Mouse (Mus musculus) heart, postnatal 25 days (tissue): Measurements from ENCODE around the gene Tex2. TPM values are rescaled to one million over a fixed set of nuclear protein-coding genes. Genes with fewer than 3 reads are reported as not detected.
"Not testable (repeated sequence)": the region's sequence is repeated elsewhere in the genome, so short reads cannot be mapped to it uniquely, and the experiment has no call there.

Source experiments
- DNase-seq: peaks from one replicate; pipeline ENCODE4 v3.0.0; 2022; ENCODE audit warnings: low spot score
- intact Hi-C: fragments of 180-260 bp; cut with DNase I; formaldehyde crosslinking; loops from one replicate; pipeline ENCODE4 v1.15.1; 2025
- total RNA-seq, 2 experiments: library from RNA; stranded (reverse); gene quantifications; 2 replicates each; pipeline ENCODE4 v1.2.3; 2021

The Tex2 gene
- total RNA-seq, 2 experiments from 2014 or later = 45.5 to 46.7 TPM

DNA sequence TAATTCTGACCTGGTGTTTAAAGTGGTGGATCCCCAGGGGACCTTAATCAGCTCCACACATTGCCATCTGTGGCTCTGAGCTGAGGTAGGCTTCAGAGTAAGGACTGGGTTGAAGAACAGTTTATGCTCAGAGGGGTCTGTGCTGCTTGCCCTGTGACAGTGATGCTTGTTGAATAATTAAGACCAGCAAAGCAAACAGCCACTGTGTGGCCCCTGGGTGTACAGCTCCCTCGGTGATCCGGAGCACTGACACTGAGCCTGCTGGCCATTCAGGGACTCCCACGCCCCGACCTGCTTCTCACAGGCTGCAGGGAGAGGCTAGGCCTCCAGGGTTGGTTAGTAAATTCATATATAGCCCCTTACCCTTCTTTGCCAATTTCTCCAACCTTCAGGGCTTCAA lies 93.7 kb downstream of the Tex2 start:
- no peak for DNase-seq
- intact Hi-C loops = no loop called here

DNA sequence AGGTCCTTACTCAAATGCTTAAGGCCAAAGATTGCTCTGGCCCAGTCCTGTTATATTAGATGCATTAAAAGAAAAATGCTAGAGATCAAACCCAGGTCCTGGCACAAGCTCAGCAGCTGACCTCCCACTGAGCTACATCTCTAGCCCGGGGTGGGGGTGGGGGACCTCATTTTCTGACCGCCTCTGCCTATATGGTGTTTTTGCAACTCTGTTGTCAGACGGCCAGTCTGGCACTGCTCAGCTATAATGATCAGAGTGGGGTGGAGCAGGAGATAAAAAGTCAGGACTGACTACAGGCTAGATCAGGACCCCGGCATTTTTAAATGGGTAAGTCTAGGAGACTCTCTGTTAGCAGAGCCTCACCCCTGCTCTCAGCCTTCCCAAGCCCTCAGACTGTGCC lies 94.8 kb downstream of the Tex2 start:
- DNase-seq = no peak
- intact Hi-C loops = no loop called here

DNA sequence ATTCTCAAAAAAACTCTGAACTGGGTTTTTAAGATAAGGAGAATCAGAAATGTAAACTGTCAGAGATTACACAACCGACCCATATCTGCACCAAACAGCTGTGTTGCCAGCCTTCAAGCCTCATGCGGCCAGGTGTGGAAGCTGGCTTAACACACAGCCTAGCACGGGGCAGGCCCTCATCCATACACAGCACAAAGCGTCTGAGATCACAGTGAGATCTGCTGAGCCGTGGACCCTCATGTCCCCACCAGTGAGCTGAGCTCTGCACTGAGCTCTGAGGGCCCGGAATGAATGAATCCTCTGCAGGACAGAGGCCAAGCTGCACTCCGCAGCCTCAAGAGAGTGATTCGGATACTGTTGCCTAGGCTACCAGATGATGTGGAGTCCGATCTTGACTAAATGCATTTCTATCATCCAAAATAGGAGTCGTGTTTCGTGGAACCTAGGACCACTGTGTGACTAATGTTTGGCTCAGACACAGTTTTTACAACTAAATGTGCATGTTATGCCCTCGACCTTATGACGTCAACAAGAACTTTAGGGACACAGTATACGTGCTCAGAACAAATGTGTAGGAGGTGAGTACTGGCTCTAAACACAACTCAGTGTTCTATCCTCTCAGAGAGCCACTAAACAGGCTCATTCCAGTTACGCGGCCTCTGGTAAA lies 98.0 kb downstream of the Tex2 start:
- no peak for DNase-seq
- intact Hi-C loops = no loop called here

DNA sequence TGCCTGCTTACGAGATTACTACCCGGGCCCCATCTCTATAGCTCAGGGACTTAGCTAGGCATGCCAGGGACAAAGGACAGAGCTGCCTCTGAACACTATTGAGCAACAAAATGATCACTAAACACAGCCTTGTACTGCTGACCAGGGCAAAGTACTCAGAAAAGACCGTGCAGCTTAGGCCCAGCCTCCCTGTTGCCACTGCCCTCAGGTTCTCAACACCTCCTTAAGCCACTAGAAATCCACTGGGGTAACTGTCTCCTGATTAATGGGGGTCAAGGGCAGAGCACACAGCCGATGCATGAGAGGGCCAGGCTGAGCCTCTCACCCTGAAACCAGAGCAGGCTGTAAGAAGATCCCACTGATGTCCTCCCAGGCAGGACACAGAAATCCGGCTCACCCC lies 98.8 kb downstream of the Tex2 start:
- DNase-seq = no peak
- intact Hi-C loops = no loop called here

DNA sequence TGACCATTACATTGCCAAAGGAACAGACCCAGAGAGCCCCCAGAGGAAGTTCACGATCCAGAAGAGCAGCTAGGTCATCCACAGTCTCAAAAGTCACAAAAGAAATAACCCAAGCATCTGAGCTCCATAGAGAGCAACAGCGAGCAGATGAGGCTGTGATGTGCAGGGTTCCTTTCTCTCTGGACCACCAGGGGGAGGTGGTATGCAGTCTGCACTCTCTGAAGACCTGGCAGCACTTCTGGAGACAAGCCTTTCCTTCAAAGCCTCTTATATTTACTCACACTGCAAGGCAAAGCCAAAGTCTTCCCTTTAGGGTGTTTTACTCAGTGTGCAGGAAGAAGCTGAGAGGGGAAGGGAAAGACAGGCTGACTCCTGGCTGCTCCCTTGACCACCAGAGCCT lies 100.1 kb downstream of the Tex2 start:
- no peak for DNase-seq
- intact Hi-C loops = loop anchor here (1.0 kb wide), 1 partner anchor 114 kb away; no protein-coding TSS in a partner anchor

DNA sequence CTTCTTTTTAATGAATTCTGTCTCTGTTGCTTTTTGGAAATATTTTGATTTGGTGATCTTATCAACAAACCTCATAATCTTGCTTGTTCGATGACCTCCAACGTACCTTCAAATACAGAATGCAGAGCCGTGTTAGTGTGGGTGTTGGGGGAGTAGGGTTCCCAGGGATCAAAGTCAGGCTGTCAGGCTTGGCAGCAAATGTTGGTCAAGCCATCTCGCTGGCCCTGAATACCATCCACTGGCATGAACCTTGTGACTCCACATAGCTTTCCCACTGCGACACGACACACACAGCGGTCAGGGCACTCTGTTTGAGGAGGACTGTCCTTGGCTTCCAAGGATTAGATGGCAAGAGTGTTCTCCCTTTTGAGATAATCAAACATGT lies 101.2 kb downstream of the Tex2 start:
- no peak for DNase-seq
- intact Hi-C loops = no loop called here

DNA sequence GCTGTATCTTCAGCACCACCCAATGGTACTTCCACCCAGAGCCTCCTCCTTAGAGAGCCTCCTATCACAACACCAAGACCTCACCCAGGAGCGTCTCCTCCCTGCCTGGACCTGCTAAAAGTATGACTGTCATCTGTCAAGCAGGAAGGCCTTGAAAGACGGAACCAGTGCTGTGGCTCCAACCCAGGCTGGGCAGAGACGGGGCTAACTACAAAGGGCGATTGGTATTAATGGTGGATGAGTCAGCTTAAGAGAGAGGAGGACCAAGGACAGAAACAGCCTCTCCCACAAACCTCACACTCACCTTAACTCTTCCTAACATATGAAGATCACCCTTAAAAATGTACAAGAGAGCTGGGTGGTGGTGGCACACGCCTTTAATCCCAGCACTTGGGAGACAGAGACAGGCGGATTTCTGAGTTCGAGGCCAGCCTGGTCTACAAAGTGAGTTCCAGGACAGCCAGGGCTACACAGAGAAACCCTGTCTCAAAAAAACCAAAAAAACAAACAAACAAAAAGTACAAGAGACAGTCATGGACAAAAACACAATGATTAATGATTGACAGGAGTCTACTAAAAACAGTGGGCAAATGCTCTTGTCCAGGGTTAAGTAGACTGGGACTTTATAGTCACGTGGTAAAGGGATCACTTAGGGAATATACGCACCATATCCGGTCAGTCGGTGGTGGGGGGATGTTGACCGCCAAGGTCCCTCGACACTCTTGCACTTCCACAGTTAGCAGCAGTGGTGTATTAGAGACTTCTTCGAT lies 101.8 kb downstream of the Tex2 start:
- no peak for DNase-seq
- intact Hi-C loops = no loop called here

DNA sequence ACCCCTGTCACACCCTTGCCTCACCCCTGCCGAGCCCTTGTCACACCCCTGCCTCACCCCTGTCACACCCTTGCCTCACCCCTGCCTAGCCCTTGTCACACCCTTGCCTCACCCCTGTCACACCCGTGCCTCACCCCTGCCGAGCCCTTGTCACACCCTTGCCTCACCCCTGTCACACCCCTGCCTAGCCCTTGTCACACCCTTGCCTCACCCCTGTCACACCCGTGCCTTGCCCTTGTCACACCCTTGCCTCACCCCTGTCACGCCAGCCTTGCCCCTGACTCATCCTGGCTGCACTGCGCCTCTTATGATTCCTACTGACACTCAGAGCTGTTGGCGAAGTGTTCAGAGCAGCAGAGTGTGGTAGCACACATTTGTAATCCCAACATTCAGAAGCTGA lies 105.6 kb downstream of the Tex2 start:
- DNase-seq = no peak
- intact Hi-C loops = no loop called here

DNA sequence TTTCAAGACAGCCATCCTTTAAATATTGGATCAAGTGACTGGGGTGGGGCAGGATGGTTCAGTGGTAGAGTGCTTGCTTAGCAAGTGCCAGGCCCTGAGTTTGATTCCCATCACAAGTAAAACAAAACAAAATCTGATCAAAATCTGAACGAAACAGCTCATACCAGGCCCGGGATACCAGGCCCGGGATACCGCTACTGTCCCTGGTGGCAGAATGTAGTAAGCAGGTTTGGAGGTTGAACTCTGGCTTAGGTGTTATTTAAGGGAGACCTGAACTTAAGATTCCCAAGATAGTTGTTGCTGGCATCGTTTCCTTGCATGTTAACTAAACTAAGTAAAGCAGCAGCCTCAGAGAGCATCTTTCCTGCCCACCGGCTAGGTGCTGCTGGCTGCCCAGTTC lies 107.0 kb downstream of the Tex2 start:
- no peak for DNase-seq
- intact Hi-C loops = no loop called here

DNA sequence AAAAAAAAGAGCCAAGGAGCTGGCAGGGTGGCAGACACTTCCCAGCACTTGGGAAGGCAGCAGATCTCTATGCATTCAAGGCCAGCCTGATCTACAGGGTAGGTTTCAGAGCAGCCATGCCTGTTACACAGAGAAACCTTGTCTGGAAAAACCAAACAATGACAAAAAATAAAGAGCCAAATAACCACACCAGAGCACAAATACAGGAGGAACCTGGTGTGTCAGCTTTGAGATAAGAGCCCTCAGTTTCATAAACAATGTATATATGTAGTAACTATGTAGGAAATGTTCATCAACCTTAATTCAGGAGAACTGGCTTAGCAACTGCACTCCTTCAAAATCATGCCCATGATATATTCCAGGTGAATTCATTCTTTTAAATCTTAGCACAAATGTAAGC lies 109.1 kb downstream of the Tex2 start:
- intact Hi-C loops = loop anchor here (5.0 kb wide), 1 partner anchor 108 kb away; the partner anchor contains the start of gene Tex2
- DNase-seq = no peak

DNA sequence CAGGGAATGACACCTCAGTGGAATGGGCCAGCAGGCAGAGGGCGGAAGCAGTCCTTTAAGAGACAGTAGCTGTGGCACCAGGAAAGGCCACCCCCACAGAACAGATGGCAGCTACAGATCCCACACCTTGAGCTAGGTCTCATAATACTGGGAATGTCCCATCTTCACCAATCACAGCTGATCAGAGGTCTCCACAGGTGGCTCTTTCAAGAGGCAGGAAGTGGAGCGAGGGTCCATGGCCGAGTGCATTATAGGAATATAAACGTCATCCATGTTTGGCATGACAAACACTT lies 109.9 kb downstream of the Tex2 start:
- intact Hi-C loops = loop anchor here (5.0 kb wide), 1 partner anchor 109 kb away; the partner anchor contains the start of gene Tex2
- DNase-seq = no peak

DNA sequence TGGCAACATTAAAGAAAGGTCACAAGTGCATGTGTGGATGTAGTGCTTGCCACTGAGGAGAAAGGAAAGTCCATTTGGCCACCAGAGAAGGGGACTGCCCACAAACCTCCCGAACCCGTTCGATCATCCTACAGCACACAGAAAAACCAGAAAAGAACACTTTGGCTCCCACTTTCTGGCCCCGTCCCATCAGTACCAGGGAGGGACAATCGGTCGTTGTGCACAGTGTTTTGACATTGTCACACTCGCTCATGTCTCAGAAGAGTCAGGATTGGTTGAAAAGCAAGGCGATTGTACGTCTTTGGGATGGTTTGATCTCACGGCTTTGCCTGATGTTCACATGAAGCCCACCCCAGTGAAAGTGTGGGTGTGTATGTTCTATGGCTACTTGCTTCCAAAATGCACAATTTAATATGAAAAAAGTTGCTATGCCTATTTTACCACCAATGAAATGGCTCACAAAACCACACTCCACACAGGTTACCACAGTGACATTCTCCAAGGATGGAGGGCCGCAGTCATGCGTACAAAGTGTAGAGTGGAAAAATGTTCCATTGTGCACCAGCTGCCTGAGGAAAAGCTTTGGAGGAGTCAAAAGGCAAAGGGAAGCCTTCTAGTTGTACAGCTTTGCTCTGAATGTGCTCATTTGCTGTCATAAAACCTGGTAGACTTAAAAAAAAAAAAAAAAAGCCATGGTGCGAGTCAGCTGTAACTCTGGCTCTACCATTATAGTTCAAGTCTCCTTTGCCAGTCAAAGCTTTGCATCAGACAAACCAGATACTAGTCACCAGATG lies 110.4 kb downstream of the Tex2 start:
- no peak for DNase-seq
- intact Hi-C loops = loop anchor here (5.0 kb wide), 1 partner anchor 109 kb away; the partner anchor contains the start of gene Tex2

DNA sequence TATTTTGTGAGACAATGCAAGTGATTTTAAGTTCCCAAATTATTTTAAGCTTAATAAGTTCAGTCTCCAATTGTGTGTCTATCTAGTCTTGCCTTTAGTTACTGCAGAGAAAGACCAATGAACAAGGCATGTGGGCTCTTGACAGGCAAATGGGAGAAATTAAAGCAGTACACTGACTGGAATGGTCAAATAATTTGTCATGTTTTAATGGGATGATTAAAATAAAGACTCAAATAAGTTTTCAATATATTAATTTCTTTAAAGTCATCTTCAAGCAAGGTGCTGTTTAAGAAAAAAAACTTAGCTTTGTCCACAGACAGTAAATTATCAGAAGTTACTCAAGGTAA lies 111.1 kb downstream of the Tex2 start:
- intact Hi-C loops = loop anchor here (5.0 kb wide), 1 partner anchor 110 kb away; the partner anchor contains the start of gene Tex2
- DNase-seq = no peak

DNA sequence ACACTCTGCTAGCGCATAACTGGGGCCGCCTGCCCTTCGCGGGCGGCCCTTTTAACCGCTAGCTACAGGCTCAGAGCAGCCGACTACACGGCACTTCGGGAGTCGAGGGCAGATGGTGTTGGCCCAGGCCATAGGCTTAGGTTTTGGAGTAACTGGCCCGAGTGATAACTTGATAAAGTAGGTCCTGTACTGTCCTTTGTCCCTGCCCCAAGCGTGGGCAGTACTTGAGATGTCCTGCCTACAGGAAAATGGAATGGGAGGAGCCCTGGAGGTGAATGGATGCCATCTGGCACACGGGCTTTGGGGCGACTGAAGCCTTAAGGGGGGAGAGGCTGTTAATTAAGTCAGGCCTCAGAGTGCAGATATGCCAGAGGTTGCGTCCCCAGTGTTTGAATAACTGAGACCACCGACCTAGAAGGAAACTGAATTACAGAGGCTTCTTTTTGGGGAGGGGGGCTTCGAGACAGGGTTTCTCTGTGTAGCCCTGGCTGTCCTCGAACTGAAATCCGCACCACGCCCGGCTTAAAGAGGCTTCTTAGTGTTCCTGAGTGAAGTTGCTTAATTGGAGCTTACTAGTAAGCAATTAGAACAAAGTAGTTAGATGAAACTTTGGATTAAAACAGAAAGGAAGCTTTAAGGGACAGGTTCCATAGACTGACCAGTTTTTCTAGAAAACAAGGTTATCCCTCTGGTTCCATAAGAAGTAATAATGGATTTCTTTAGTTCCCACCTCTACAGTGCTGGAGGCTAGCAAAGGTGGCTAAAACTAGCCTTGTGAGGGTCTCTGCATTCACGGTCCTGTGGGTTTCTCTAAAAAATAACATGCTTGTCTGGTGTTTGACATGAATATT lies 111.7 kb downstream of the Tex2 start:
- intact Hi-C loops = loop anchor here (5.0 kb wide), 1 partner anchor 111 kb away; the partner anchor contains the start of gene Tex2
- peak; percentile 61 for DNase-seq

DNA sequence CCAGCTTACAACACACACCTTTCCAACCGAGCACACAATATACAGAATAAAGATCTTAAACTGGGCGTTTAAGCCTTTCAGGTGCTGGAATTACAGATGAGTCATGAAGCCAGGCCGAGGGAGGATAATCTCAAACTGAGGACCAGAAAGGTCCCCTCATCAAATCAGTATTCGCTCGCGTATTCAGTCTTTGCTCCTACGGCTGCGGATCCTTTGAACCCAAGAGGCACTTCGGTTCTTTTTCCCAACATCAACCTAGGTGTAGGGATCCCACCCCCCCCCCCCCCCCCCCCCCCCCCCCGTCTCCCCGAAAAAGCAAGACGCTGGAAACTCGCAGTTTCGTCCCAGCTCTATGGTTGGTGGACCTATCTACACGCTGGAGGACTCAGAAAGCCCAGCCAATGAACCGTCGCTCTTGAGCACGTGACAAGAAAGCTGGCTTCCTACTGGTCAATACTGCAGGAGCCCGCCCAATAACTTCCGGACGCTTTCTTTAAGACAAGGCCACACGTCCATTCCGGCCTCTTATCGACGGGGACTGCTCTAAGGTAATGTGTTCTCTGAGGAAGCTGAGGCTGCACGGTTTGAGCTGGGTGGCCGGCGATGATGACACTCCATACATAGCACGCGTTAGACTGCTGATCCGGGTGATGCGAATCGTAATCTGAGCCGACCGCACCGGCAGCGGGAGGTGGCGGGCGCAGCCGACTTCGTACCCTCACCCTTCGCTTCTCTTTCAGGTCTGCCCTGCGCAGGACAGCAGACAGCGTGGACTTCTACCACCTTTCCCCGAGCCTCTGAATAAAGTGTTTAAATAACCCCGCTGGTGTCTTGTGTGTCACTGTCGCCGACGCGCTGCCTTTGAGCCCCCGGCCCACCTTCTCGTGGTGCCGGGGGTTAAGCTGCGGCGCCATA lies 112.6 kb downstream of the Tex2 start:
- intact Hi-C loops = loop anchor here (5.0 kb wide), 1 partner anchor 112 kb away; the partner anchor contains the start of gene Tex2
- DNase-seq = peak; percentile 94

DNA sequence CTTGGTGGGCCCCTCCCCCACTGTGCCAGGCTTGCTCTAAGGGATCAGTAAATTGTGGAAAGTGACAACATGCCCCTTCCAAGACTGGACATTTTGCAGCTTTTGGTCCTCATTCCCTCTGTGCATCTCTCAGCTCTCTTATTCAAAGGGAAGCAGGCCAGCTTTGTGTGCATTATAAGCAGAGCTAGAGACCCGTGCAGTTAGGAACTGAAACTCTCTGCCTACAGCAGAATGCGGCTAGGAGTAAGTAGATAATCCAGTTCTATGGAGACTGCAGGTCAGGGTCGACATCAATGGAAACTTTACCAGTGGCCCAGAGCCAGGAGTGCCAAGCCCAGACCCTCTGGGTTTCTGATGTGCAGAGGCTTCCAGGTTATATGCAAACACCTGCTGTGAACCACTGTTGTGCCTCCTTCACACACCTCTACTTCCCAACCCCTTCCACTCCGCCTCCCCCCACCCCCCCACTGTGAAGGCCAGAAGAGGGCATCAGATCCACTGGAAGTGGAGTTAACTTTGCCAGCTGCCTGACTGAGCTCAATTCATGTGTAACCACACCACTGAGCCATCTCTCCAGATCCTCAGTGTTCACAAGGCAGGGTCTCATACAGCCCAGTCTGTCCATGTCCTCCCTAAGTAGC lies 114.4 kb downstream of the Tex2 start:
- intact Hi-C loops = loop anchor here (10.0 kb wide), 1 partner anchor 224 kb away; the partner anchor contains the start of genes Smarcd2 and Tcam1
- DNase-seq = no peak

DNA sequence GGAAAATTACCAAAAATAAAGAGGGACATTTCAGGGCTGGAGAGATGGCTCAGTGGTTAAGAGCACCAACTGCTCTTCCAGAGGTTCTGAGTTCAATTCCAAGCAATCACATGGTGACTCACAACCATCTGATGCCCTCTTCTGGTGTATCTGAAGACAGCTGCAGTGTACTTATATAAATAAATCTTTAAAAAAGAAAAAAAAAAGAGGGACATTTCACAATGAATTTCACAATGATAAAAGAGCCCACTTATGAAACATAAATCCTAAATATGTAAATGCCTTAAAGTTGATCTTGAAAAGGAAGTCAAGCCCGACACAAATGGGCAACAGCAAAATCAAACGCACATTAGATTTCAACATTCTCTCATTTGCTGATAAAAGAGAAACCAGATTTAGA lies 115.3 kb downstream of the Tex2 start:
- intact Hi-C loops = loop anchor here (10.0 kb wide), 1 partner anchor 223 kb away; the partner anchor contains the start of genes Smarcd2 and Tcam1
- no peak for DNase-seq

DNA sequence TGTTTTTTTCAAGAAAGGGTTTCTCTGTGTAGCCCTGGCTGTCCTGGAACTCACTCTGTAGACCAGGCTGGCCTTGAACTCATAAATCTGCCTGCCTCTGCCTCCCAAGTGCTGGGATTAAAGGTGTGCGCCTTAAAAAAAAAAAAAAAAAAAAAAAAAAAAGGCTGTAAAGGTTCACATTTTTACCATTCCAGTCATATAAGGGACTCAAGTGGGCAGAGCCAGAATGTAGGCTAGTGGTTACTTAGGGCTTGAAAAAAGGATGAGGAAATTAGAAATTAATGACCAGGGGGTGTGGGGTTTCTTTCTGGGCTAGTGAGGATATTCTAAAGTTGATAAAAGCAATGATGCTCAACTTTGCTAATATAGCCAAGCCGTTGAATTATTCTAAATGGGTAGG lies 116.2 kb downstream of the Tex2 start:
- DNase-seq = not testable (repeated sequence)
- intact Hi-C loops = loop anchor here (10.0 kb wide), 1 partner anchor 222 kb away; the partner anchor contains the start of genes Smarcd2 and Tcam1
